Mouse (Mus musculus): ENCODE measurements at regions not wholly inside any gene's neighbourhood (a gene's known extent, or its start where the extent isn't known, plus 50 kb on each side); places are given as distances from the start of the nearest gene placed in this dataset.

DNA sequence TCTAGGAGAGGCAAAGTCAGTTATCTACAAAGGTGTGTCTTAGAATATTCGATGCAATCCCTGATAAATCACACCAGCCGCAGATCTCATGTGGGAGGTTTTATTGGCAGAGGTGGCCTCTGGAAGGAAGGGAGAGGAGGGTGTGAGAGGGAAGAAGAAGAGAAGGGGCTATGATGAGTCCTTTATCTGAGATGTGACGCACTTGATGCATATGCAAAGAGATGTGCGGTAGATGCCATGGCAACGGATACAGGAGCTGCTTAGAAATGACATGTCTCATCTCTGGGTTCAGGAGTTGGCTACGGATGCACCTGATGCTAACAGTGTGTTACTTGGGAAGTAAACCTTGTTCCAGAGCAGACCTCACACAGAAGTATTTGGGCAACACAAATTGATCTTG lies 718.6 kb upstream of the Gm21961 start:
- 86% methylated on average over 6 of the region's 6 CpGs for WGBS
- no peak overlapping the region for H3K27ac ChIP-seq (replicated peaks)
- ATAC-seq (ENCODE audit: low FRiP score, low TSS enrichment), result no peak
- no peaks in the 10 kb centered on the region for H3K36me3 ChIP-seq (ENCODE audit: control insufficient read depth, insufficient read depth, low read length)
- no peak overlapping the region for H3K4me2 ChIP-seq (replicated peaks; ENCODE audit: low read depth)
- H3K9ac ChIP-seq (ENCODE audit: low read length), result no peak overlapping the region
- H3K4me1 ChIP-seq (replicated peaks; ENCODE audit: control insufficient read depth, insufficient read depth), result no peaks in the 10 kb centered on the region
- H3K27me3 ChIP-seq (ENCODE audit: control insufficient read depth, insufficient read depth, low read length), result no peaks in the 10 kb centered on the region
- no peaks in the 10 kb centered on the region for H3K9me3 ChIP-seq (ENCODE audit: control insufficient read depth, low read length)
- DNase-seq (ENCODE audit: low spot score), result no peak
- no peak for TF ChIP-seq EP300 (optimal IDR thresholded peaks at IDR 0.05)
- no peak for TF ChIP-seq CTCF (IDR thresholded peaks at IDR 0.05; ENCODE audit: low read depth)
- no peak overlapping the region for H3K4me3 ChIP-seq (ENCODE audit: low read depth, low read length)

DNA sequence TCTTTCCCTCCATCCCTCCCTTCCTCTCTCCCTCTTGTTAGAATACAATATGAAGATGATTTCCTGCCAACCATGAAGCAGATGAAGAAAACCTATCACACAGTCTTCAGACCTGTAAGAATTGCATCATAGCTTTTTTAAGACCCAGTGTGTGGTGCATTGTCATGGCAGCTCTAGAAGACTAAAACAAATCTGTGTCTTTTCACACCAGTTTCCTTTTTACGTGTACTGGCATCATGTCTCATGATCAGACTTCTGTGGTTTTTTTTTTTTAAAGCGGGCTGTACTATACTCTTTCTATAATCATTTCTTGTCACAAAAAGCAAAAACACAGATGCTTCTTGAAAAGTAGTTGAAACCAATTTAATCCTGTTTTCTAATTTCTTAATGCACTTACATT lies 716.6 kb upstream of the Gm21961 start:
- no peak overlapping the region for H3K27ac ChIP-seq (replicated peaks)
- ATAC-seq (ENCODE audit: low FRiP score, low TSS enrichment) (no peak), DNase-seq (ENCODE audit: low spot score) (no peak)
- H3K27me3 ChIP-seq (ENCODE audit: control insufficient read depth, insufficient read depth, low read length), result no peaks in the 10 kb centered on the region
- H3K4me3 ChIP-seq (ENCODE audit: low read depth, low read length), result no peak overlapping the region
- no peaks in the 10 kb centered on the region for H3K36me3 ChIP-seq (ENCODE audit: control insufficient read depth, insufficient read depth, low read length)
- no peaks in the 10 kb centered on the region for H3K9me3 ChIP-seq (ENCODE audit: control insufficient read depth, low read length)
- H3K4me1 ChIP-seq (replicated peaks; ENCODE audit: control insufficient read depth, insufficient read depth), result no peaks in the 10 kb centered on the region
- no peak overlapping the region for H3K4me2 ChIP-seq (replicated peaks; ENCODE audit: low read depth)
- TF ChIP-seq EP300 (optimal IDR thresholded peaks at IDR 0.05) (no peak), CTCF (IDR thresholded peaks at IDR 0.05; ENCODE audit: low read depth) (no peak)
- no peak overlapping the region for H3K9ac ChIP-seq (ENCODE audit: low read length)
- WGBS, result 82% methylated on average over 2 of the region's 2 CpGs

DNA sequence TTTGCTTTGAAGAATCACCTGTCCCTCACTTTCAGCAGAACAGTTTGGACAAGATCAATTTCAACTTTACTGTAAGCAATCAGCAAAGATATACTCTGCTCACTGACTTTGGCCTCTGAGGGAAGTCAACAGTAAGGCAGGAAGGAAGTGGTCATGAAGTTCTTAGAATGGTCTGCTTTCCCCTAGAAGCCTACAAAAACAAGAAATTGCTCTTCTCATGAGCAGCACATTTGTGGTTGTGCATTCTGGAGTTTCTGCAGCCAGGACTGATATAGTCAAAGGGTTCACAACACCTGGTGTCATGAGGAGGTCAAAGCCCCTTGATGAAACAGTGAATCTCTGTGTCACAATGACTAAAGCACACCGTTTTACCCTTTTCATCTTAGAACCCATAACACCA lies 712.4 kb upstream of the Gm21961 start:
- H3K27ac ChIP-seq (replicated peaks), result no peak overlapping the region
- no peak overlapping the region for H3K4me2 ChIP-seq (replicated peaks; ENCODE audit: low read depth)
- no peak overlapping the region for H3K9ac ChIP-seq (ENCODE audit: low read length)
- no peaks in the 10 kb centered on the region for H3K27me3 ChIP-seq (ENCODE audit: control insufficient read depth, insufficient read depth, low read length)
- DNase-seq (ENCODE audit: low spot score), result no peak
- H3K4me1 ChIP-seq (replicated peaks; ENCODE audit: control insufficient read depth, insufficient read depth), result no peaks in the 10 kb centered on the region
- ATAC-seq (ENCODE audit: low FRiP score, low TSS enrichment), result no peak
- TF ChIP-seq CTCF (IDR thresholded peaks at IDR 0.05; ENCODE audit: low read depth) (no peak), EP300 (optimal IDR thresholded peaks at IDR 0.05) (no peak)
- no peaks in the 10 kb centered on the region for H3K9me3 ChIP-seq (ENCODE audit: control insufficient read depth, low read length)
- no peaks in the 10 kb centered on the region for H3K36me3 ChIP-seq (ENCODE audit: control insufficient read depth, insufficient read depth, low read length)
- 66% methylated on average over 1 of the region's 1 CpGs for WGBS
- no peak overlapping the region for H3K4me3 ChIP-seq (ENCODE audit: low read depth, low read length)

DNA sequence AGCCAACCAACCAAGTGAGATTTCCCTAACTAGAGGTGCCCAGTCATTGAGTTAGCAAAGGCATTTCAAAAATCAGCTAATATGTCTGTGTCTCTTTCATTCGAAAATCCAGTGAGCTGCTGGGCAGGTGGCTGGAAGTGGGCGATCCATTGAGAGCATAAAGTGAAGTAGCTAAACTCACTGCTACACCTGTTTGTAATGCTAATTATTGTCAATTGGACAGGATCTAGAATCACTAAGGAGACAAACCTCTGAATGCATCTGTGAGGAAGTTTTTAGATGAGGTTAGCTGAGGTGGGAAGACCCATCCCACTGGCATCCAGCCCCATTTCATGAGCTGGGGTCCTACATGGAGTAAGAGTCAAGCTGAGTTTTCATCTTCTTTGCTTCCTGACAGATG lies 711.6 kb upstream of the Gm21961 start:
- WGBS, result 82% methylated on average over 2 of the region's 2 CpGs
- DNase-seq (ENCODE audit: low spot score), result no peak
- no peak overlapping the region for H3K9ac ChIP-seq (ENCODE audit: low read length)
- no peak for ATAC-seq (ENCODE audit: low FRiP score, low TSS enrichment)
- H3K36me3 ChIP-seq (ENCODE audit: control insufficient read depth, insufficient read depth, low read length), result no peaks in the 10 kb centered on the region
- H3K4me3 ChIP-seq (ENCODE audit: low read depth, low read length), result no peak overlapping the region
- no peak overlapping the region for H3K4me2 ChIP-seq (replicated peaks; ENCODE audit: low read depth)
- H3K27me3 ChIP-seq (ENCODE audit: control insufficient read depth, insufficient read depth, low read length), result no peaks in the 10 kb centered on the region
- no peak for TF ChIP-seq EP300 (optimal IDR thresholded peaks at IDR 0.05)
- TF ChIP-seq CTCF (IDR thresholded peaks at IDR 0.05; ENCODE audit: low read depth), result no peak
- no peak overlapping the region for H3K27ac ChIP-seq (replicated peaks)
- no peaks in the 10 kb centered on the region for H3K4me1 ChIP-seq (replicated peaks; ENCODE audit: control insufficient read depth, insufficient read depth)
- no peaks in the 10 kb centered on the region for H3K9me3 ChIP-seq (ENCODE audit: control insufficient read depth, low read length)

DNA sequence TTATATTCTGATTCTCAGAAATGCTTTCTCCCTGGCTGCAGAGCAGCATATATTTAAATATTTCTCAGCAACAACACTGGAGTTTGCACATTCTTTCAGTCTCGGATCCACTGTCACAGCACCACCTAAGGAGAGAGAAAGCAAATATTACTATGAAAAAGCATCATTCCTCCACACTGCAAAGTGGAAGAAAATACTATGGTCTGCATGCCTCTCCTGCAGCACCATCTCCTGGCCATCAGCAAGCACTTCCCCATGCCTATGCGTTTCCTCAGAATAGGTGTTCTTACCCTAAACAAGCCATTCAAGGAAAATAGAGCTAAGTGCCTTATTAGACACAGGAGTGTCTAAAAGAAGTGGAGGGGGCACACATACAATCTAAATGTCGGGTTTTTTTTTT lies 688.9 kb upstream of the Gm21961 start:
- Histone ChIP-seq H3K9ac (ENCODE audit: low read length) (no peak overlapping the region), H3K4me3 (ENCODE audit: low read depth, low read length) (no peak overlapping the region), H3K4me2 (replicated peaks; ENCODE audit: low read depth) (no peak overlapping the region), H3K36me3 (ENCODE audit: control insufficient read depth, insufficient read depth, low read length) (no peaks in the 10 kb centered on the region), H3K27ac (replicated peaks) (no peak overlapping the region), H3K27me3 (ENCODE audit: control insufficient read depth, insufficient read depth, low read length) (no peaks in the 10 kb centered on the region), H3K9me3 (ENCODE audit: control insufficient read depth, low read length) (no peaks in the 10 kb centered on the region), H3K4me1 (replicated peaks; ENCODE audit: control insufficient read depth, insufficient read depth) (no peaks in the 10 kb centered on the region)
- no peak for ATAC-seq (ENCODE audit: low FRiP score, low TSS enrichment)
- TF ChIP-seq EP300 (optimal IDR thresholded peaks at IDR 0.05) (no peak), CTCF (IDR thresholded peaks at IDR 0.05; ENCODE audit: low read depth) (peak; percentile 77)
- DNase-seq (ENCODE audit: low spot score), result no peak
- WGBS, result 23% methylated on average over 3 of the region's 3 CpGs

DNA sequence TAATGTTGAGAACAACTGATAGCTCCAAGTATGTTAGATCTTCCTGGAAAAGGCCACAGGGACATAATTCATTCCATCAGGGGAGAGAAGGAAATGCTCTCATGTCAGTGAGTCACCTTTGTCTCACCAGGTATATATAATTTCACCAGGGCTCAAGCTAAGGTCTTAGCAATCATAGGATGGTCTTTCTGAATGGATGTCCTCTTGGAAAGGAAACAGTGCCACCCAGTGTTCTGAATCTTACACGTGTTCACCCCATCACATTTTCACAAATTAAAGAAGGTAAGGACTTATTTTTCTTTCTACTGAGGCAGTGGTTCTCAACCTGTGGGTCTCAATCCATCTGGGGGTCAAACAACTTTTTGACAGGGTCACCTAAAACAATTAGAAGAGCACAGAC lies 686.8 kb upstream of the Gm21961 start:
- no peak overlapping the region for H3K4me2 ChIP-seq (replicated peaks; ENCODE audit: low read depth)
- H3K36me3 ChIP-seq (ENCODE audit: control insufficient read depth, insufficient read depth, low read length), result no peaks in the 10 kb centered on the region
- H3K27me3 ChIP-seq (ENCODE audit: control insufficient read depth, insufficient read depth, low read length), result no peaks in the 10 kb centered on the region
- H3K9me3 ChIP-seq (ENCODE audit: control insufficient read depth, low read length), result no peaks in the 10 kb centered on the region
- 3% methylated on average over 1 of the region's 1 CpGs for WGBS
- H3K9ac ChIP-seq (ENCODE audit: low read length), result no peak overlapping the region
- no peak overlapping the region for H3K4me3 ChIP-seq (ENCODE audit: low read depth, low read length)
- no peak for ATAC-seq (ENCODE audit: low FRiP score, low TSS enrichment)
- DNase-seq (ENCODE audit: low spot score), result no peak
- peak; percentile 64 for TF ChIP-seq CTCF (IDR thresholded peaks at IDR 0.05; ENCODE audit: low read depth)
- no peak for TF ChIP-seq EP300 (optimal IDR thresholded peaks at IDR 0.05)
- H3K27ac ChIP-seq (replicated peaks), result no peak overlapping the region
- no peaks in the 10 kb centered on the region for H3K4me1 ChIP-seq (replicated peaks; ENCODE audit: control insufficient read depth, insufficient read depth)

All from stomach, postnatal 0 days (tissue).